Mouse (Mus musculus): ENCODE data around the gene Mpig6b.

Gene Mpig6b

DNA sequence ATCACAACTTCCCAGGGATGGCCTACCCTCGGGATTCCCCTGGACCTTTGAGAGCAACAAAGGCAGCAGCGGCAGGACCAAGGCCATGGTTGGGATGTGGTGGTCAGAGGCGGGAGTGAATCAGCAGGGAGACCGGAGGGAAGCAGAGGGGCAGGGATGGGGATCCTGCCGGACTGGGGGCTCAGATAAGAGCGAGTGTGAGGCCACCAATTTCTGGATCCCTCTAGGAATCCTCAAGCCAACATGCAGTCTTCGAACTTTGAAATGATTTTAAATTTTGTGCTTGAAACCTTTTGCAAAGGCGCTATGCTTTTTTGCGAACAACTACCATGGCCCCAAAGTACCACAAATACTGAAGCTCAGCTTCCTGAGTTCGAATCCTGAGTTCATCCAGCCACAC is at the start of gene Mpig6b:
Gene Mpig6b, minus strand, starts transcription at position 101 of the 400 bp plus-strand sequence.
- no peak for DNase-seq (ENCODE audit: low read depth)

DNA sequence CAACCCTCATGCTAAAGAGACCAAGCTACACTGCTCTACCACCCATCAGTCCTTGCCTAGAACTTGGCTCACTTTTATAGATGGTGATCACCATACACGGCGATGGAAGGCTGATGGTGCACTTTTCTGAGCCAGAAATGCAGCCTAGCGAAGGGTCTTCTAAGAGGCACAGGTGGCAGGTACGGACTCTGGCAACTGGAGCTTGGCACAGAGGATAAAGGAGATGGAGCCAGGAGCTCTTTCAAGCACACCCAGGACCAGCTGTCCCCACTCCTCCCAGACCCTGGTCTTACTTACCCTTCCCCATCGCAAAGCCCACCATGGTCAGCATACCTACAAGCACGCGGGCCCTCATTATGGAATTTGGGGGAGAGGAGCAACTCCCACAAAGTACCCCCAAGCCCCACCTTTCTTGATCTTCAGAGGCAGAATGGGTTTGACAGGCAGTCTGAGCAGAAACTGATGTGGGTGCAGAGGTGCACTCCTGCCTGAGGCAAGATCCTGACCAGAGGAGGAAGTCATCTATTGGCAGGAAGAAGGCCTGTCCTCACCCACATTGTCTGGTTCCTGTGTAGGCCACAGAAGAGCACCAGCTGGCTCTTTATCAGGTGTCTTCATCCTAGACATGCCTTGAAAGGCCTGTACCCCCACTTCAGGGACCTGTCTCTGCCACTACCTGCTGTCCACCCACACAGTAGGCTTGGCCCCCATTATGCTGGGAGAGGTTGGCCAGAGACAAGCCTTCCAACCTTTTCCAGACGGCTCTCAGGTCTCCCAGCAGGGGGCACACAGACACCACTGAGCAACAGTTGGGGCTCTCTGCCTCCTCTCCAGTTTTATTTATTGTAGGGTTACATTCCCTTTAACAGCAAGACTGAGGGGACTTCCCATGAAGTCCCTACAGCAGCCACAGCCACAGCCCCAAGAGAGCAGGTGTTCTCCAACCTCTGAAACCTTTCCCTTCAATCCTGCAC is 49.3 kb upstream of the Mpig6b start, which contains the start of gene Ly6g5b:
Gene Ly6g5b, minus strand, starts transcription at position 383 of the 974 bp plus-strand sequence.
- DNase-seq (ENCODE audit: low read depth): peak; percentile 71

DNA sequence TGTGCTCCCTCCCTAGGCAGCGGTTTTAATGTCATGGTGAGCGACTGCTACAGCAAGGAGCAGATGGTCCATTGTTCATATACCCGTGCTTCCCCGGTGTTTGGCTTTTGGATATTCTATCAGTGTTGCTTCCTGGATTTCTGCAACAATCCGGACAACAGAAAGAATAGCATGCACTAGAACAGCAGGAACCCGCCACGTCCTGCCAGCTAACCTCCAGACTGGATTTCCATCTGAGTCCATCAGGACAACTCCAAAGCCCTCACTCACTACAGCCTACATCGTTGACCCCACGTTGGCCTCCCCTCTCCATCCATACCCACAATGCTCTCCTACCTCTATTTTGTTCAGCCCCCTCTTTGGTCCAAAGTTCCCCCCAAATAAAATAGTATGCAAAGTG is 45.8 kb upstream of the Mpig6b start:
- DNase-seq (ENCODE audit: low read depth): no peak

- DNase-seq (ENCODE audit: low read depth): no peak
Observed at GRCm38 (mm10) chr17:35108097-35108496, 42.1 kb upstream of the Mpig6b start, which contains the start of gene Ly6g5c. Gene Ly6g5c, plus strand, starts transcription at chr17:35108279.

DNA sequence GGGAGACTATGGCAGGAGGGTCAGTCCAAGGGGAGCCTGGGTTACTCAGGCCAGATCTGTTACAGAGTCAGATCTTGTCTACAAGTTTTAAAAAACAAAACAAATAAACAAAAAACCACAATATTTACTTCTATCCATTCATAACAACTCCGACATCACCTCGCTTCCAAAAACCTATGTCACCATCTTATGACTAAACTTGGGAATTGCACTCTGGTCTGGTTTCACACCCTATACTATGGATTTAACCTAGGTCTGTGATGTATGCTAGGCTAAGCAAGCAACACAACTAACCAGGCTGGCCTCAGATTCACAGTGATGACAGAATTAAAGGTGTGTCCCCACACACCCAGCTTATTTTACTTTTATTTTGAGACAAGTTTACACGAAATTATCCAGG is 40.5 kb upstream of the Mpig6b start:
- peak; percentile 60 for DNase-seq (ENCODE audit: low read depth)

DNA sequence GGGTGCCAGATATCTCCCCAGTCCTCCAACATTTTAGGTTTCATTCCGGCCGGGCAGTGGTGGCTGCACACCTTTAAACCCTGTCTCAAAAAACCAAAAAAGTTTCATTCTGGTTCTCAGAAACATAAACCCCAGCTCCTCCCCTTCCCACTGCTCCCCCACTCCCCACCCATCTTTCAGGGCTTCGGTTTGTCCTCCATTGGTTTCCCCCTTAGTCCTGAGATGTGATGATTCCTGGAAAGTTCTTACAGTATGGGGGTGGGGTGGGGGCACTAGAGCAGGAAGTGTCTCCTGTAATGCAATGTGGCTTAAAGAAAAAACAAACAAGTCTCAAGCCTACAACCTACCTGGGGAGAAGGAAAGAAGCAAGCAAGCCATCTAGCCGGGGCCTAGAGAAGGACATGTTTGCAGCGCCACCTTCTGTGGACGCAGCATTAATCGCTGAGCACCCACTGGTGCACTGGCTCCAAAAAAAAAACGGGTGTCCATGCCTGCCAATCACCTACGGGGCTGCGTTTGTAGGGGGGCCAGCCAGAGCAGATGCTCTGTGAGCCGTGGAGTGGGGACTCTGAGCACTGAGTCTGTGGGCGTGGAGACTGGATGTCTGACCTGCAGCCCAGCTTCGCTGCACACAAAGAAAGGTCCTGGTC is 39.9 kb upstream of the Mpig6b start:
- DNase-seq (ENCODE audit: low read depth): peak; percentile 77

DNA sequence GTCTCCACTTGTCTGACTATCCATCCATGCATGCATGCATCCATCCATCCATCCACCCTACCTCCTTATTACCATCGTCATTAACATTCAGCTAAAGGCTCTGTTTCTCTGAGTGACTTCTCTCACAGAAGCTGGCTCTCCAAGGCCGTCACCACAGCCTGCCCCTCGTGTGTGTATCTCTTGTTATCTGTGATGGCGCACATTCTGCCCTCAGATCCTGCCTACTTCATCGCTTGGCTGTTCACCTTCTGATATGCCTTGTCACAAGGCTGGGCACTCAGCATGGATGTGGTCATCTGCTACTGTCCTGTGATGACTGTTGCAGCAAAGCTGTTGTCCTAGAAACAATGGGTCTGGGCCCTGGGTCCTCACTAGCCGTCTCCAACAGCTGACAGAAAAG is 38.8 kb upstream of the Mpig6b start:
- DNase-seq (ENCODE audit: low read depth): no peak

GRCm38 (mm10) chr17:35104079-35104478 is 38.1 kb upstream of the Mpig6b start:
- no peak for DNase-seq (ENCODE audit: low read depth)

DNA sequence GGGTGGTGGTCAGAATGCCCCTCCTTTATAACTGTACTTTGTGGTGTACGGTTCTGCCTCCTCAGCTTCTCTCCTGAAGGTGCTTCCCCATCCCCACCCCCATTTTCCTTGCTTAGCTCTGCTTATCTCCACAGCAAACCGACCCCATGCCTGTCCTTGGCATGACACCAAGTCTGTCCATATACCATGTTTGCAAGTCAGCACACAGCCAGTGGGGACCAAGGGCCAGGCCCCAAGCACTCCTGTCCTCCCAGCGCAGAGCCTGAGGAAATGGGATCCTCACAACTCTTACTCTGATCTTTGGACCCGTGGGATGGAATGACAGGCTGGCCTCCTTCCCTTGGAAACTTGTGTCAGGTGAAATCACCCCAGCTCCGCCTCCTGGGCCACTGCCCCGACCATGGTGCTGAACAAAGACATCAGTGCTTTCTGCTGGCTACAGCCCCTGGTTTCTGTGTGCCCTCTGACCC is 37.3 kb upstream of the Mpig6b start:
- DNase-seq (ENCODE audit: low read depth): no peak

DNA sequence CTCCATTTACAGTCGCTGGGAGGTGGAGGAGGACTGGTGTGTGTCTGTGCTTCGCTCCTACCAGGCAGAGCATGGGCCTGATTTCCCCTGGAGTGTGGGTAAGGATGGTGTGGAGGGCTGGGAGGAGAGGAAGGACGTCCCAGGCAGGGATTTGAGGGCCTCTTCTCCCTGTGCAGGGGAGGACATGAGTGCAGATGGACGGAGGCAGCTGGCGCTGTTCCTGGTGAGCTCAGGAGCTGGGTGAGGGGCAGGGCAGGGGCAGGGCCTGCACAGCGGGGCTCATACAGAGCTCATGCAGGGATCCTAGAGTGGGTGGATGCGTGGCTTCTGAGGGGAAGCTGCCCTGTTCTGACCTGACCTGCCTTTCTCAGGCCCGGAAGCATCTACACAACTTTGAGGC is 36.3 kb upstream of the Mpig6b start:
- DNase-seq (ENCODE audit: low read depth): no peak

- no peak for DNase-seq (ENCODE audit: low read depth)
Observed at GRCm38 (mm10) chr17:35101161-35101560, 35.2 kb upstream of the Mpig6b start.

DNA sequence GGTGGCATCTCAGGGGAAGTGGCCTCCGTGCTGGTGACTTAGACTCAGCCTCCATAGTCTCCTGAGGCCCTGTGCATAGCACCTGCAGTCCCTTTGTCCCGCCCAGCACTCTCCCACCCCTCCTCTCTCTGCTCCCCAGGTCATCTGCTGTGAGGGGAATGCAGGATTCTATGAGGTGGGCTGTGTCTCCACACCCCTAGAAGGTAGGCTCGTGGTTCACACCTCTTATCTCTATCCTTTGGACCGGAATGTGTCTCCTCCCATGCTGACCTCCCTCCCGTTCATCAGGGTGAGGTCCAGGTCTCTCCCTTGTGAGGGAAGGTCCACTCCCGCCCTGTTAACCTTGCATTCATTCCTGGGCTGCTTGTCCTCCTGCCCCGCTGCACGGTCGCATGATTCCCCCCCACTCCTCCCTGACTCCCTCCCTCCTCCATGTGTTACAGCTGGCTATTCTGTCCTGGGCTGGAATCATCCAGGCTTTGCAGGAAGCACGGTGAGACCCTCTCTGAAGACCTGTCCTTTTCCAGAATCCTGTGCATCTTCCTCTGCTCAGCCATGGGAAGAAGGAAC is 34.3 kb upstream of the Mpig6b start:
- no peak for DNase-seq (ENCODE audit: low read depth)

DNA sequence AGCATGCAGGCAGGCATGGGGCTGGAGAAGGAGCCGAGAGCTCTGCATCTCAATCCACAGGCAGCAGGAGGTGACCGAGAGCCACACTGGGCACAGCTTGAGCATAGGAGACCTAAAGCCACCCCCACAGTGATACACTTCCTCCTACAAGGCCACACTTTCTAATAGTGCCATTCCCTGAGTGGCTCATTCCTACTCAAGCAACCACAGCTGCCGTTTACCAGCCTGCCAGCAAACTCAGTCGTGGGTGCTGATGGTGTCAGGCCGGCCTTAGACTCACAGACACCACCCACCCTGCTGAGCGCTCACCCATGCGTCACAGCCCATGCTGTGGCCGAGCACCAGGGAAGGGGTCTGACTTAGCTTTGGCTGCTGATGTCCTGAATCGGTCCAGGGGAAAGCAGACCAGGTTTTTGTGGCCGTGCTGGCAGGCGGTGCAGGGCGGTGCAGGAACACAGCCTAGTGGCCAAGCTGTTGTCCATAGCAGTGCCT is 31.2 kb upstream of the Mpig6b start:
- no peak for DNase-seq (ENCODE audit: low read depth)

DNA sequence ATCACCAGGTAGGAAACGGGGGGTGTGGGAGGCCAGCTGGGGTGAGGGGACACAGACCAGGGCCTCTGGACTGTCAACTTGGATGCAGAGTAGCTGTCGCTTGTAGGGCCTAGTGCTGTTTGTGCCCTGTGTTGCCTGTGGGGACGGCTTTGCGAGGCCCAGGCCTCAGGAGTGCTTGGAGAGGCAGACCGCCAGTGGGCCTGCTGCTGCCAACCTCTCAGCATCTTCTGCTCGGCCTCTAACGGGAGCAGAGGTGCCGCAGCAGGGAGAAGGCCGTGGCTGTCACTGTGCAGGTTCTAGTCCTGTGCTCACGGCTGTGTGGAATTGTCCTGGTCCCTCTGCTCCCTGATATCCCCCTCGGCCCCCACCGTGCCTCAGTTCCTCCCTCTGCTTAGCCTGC is 30.6 kb upstream of the Mpig6b start:
- no peak for DNase-seq (ENCODE audit: low read depth)

GRCm38 (mm10) chr17:35094475-35095365 is 28.7 kb upstream of the Mpig6b start:
- no peak for DNase-seq (ENCODE audit: low read depth)

DNA sequence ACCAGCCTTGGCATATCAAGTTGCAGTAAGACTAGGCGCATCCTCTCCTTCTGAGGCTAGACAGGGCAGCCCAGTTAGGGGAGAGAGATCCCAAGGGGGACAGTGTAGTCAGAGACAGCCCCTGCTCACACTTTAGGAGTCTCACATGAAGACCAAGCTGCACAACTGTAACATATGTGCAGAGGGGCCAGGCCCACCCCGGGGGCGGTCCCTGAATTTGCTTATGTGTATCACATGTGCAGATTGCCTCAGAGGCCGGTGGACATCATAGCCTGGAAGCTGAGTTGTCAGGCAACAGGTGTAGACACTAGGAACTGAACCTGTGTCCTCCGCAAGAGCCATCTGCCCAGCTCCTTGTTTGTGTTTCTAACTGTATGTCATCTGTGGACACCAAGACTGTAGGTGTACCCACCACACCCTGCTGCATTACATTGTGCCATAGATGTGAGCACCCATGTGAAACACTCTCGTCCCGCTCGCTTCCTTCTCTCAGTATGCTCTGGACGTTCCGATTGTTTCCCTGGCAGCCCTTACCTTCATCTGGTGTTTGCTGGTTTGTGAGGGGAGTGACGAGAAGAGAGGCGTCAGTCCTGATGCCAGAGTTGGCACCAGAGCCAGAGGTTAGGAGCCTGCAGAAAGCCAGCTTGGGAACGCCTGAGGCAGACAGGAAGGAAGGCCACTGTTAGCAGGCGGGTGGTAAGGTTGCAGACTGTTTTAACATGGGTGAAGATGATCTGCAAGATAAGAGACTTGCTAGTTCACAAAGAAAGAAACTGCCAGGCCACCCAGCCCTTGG is 26.6 kb upstream of the Mpig6b start:
- no peak for DNase-seq (ENCODE audit: low read depth)

DNA sequence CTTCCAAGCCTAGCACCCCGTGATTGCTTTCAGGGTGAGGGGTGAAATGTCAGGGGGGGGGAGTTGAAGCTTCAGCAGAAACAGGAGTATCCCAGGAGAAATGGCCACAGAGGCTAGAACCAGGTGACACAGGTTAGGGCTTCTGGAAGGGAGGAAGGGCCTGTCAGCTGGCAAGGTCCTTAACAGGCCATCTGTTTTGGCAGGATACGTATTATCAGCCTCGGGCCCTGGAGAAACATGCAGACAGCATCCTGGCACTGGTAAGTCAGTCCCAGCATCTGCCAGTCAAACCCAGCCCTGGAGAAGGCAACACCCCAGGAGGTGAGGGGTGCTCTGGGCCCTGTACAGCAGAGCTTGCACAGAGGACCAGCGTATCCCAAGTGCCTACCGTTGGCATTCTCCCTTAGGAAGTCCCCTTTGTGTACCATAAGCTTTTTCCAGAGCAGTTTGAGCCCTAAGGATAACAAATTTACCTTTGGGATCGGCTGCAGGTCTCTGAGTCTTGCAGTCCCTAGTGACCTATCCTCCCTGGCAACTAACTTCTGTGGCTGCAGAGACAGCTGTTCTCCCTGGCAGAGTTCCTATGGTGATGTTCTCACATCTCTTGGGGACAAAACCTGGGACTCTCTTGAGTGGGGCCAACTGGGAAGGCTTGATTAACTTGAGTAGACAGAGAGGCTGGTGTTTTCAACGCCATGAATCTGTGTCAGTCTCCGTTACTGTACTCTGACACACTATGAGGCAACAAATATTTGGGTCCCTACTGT is 24.4 kb upstream of the Mpig6b start:
- peak; percentile 52 for DNase-seq (ENCODE audit: low read depth)

DNA sequence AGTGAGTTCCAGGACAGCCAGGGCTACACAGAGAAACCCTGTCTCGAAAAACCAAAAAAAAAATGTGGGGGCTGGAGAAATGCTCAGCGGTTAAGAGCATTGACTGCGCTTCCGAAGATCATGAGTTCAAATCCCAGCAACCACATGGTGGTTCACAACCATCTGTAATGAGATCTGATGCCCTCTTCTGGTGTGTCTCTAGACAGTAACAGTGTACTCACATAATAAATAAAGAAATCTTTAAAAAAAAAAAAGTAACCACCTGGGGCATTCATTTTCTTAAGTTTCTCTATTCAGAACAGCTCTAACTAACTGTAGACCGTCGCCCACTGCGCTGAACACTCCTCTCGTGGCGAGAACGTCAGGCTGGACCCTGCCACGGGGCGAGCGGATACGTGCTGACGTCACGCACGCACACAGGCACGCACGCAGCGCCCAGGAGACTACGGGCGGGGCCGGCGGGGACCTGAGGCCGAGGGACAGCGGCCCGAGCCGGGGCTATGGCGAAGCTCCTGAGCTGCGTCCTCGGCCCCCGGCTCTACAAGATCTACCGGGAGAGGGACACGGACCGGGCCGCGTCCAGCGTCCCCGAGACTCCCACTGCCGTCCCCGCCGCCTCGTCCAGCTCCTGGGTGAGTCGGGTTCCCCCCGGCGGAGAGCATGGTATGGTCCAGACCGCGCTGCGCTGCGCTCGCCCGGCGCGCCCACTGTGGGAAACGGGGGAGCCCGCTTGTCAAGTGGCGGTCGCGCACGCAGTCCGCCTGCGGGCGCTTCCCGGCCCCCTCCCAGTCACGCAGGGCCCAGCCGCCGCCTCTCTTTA is 23.1 kb upstream of the Mpig6b start, which contains the start of gene Abhd16a:
Gene Abhd16a, plus strand, starts transcription at position 439 of the 820 bp plus-strand sequence.
- peak; percentile 97 for DNase-seq (ENCODE audit: low read depth)

GRCm38 (mm10) chr17:35088151-35088550 is 22.2 kb upstream of the Mpig6b start:
- DNase-seq (ENCODE audit: low read depth): peak; percentile 58

Data from NIH3T3 (cell line).